Mouse (Mus musculus) heart, adult 18-20 months (tissue): Measurements from ENCODE around the gene Sept12. TPM values are rescaled to one million over a fixed set of nuclear protein-coding genes. Genes with fewer than 3 reads are reported as not detected.
A peak's percentile ranks its signal among the peaks of the same experiment; 100 is the strongest.

Experiments used
- DNase-seq, 2 experiments: peaks; one replicate each; pipeline ENCODE4 v3.0.0; 2021 to 2022; ENCODE audit warnings: mixed read lengths in 1 of 2
- long read RNA-seq, 2 experiments: library from polyadenylated mRNA; stranded (forward); transcript quantifications; one replicate each; pipeline ENCODE4 v2.0.0; 2021
- total RNA-seq, 2 experiments: library from RNA; stranded (reverse); gene quantifications; 2 replicates each; pipeline ENCODE4 v1.2.3; 2021

The Sept12 gene
- not detected for total RNA-seq
- long read RNA-seq, experiment 1, result 0 reads
- long read RNA-seq, experiment 2, result 0 reads

- no peak for DNase-seq
These were observed at the start of gene Sept12 for GRCm38 (mm10) chr16:4997553-4997952. Sept12 (minus strand) TSS chr16:4997852.

GRCm38 (mm10) chr16:5045322-5045721, 47.7 kb upstream of the Sept12 start:
- no peak for DNase-seq

- peak; percentile 66 to 72 for DNase-seq
These were observed 39.1 kb upstream of the Sept12 start for GRCm38 (mm10) chr16:5036649-5037234.

DNA sequence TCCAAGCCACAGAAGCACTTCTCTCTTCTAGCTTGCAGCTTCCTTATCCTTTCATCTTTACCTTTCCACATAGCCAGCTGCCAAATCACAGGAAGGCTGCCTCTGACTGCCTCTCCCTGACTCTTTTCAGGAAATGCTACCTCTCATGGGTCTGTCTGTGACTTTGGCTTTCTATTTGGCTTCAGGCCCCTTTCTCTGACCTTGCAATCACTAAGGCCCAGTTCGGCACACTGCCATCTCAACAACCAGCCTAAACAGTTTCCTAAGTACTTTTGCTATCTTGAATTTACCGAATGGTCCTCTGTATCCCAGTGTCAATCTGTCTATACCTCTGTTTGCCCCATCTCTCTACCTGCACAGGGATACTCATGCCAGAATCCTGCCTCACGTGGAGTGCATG, 37.9 kb upstream of the Sept12 start:
- no peak for DNase-seq

GRCm38 (mm10) chr16:5029847-5030246, 32.2 kb upstream of the Sept12 start:
- DNase-seq, result no peak

DNA sequence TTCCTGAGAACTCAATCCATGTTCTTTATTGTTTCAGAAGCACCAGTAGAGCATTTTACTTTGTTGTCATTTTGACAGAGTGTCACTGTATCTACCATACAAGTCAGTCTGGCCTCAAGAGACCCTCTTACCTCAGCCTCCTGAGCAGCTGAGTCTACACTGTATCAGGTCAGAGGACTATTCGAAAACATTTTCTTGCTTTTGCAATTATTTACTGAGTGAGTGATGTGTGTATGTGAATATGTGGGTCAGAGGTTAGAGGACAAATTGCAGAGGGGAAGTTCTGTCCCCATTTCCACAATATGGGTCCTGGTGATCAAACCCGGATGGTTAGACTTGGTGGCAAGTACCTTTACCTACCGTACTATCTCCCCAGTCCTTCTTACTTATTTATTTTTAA, 26.4 kb upstream of the Sept12 start:
- DNase-seq, result no peak

DNA sequence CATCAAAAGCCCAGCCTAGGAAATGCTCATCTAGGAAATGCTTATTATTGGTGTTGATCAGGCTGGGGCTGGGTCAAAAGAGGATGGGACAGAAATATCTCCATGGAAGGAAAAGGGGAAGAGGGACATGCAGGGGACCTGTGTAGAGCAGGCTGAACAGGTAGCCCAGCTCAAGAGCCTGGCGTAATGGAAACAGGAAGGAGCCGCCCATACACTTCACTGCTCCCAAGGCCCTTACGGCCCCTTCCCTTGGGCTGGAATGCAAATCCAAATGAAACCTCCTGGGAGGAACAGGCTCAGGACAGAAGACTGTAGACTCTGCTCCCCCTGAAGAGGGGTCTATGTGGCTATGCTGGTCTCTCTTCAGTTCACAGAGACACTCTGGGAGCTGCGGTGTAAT, 16.9 kb upstream of the Sept12 start:
- no peak for DNase-seq

DNA sequence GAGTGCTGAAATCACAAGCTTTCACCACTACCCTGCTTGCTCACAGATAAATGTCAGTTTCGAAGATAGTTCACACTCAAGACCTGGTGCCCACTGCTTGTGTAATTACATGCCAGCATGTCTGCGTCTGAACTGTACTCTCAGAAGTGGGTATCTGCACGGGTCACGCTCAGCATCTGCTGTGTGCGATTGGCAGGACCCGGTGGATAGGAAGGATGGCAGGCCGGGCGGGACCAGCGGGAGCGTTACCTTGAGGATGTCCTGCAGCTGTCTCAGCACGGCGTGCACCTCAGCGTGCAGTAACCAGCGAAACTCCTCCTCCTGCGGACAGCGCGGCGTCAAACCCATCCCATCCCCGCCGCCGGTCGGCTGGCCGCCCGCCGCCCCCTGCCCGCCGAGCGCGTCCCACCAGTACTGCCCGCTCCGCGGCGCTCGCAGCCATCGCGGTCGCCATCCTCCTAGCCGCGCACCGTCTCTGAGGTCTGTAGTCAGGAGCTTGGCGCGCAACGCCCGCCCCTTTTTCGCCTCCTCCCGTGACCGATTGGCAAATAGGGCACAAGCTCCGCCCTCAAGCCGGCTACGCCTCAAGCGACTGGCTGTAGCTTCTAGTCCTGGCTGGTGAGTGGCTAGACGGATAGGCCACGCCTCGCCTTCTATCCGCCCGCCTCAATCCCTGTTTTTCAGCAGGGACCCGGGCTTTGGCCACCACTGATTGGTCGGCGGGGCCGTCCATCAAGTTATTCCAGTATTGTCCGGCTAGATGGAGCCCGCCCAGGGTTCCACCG, 15.6 kb upstream of the Sept12 start, which contains the start of gene Rogdi:
TSS of gene Rogdi (minus strand) at position 500 of the 785 bp plus-strand sequence.
- DNase-seq, result peak; percentile 98 to 99

GRCm38 (mm10) chr16:5012036-5013005, 14.7 kb upstream of the Sept12 start:
- no peak for DNase-seq

DNA sequence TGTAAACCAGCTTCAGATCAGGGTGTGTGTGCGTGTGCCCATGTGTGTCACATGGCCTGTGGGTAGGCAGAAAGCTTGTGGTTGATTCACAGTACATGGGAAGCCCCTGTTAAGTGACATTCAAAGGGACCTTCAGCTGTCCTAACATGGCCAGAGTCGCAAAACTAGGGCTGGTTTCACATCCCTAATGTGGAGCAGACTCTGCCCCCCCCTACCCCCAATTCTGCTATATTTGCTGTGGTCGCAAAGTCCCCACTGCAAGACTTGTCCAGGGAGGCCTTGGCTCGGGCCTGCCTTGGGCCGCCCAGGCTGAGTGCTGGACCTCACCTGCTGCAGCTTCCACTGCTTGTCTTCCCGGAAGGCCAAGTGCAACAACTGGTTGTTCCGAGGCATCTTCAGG, 13.6 kb upstream of the Sept12 start:
- DNase-seq, result no peak

DNA sequence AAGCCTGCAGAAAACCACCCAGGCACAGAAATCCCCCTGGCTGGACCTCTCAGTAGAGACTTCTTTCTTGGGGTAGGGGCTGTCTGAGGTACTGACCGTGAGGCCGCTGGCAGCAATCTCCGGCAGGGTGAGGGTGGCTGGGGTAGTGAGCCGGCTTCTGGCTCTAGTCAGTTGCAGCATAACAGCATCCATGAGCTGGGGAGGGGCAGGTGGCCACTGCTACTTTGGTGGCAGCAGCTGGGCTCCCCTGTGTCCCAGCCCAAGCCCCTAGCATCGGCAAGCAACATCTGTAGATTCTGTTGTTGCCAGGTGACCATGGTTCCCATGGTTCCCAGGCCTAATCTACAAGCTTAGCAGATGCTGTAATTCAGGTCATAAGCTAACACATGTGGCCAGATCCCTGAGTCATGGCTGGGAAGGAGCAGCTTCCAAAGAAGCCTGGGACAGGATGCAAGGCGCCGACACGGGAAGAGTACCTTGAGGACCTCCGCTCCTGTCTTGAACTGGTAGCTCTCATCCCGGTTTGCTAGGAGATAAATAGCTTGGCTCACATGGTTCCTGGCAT, 12.8 kb upstream of the Sept12 start:
- peak in 1 of 2 experiments; percentile 47 for DNase-seq

DNA sequence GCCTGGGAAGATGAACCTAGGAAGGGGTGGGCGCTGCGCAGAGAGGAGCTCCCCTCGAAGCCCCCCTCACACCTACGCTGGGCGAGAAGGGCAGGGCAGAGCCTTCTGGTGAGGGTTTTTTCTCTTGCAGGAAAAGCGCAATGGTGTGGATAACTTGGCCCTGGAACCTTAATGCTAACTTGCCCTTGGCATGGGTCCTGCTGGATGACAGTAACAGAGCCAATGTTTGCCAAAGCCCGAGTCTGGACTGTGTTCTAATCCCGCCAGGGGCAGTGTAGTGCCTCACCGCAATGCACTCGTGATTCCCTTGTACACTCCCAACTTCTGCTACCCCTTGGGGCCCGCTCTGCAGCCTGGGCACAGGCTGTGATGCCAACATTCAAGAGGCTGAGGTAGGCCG, 10.4 kb upstream of the Sept12 start:
- DNase-seq, result no peak

- no peak for DNase-seq
These were observed 9.8 kb upstream of the Sept12 start for GRCm38 (mm10) chr16:5007492-5007891.

DNA sequence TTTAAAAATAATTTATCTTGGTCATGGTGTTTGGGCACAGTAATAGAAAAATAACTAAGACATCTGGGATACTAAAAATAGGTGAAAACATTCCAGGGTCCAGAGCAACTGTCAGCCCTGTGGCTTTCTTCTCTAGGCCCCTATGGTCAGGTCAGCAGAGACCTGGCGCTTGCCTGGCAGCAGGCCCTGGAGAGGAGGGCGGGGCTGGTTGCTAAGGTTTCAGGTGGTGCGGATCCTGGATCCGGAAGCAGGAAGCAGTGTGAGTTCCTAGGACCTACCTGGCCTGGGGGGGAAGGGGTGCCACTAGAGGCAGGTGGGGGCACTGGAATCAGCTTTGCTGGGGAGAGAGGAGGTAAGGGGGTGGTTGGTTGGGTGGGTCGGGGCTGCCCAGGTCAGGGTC, 9.4 kb upstream of the Sept12 start, which contains the start of gene Smim22:
TSS of gene Smim22 (plus strand) at position 222 of the 400 bp plus-strand sequence.
- DNase-seq, result no peak

DNA sequence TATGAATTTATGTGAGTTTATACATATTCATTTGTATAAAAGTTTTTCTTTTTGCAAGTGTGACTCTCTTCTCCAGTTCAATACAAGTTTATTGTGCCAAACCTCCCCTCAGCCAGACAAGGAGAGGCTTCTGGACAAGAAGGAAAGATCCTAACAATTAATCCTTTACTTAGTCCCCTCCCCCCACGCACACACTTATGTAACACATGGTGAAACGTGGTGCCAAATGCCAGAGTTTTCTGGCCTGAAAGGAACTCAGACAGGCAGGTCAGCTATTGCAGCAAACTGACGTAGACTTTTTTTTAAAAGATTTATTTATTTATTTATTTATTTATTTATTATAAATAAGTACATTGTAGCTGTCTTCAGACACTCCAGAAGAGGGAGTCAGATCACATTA, 3.0 kb upstream of the Sept12 start:
- DNase-seq, result no peak

DNA sequence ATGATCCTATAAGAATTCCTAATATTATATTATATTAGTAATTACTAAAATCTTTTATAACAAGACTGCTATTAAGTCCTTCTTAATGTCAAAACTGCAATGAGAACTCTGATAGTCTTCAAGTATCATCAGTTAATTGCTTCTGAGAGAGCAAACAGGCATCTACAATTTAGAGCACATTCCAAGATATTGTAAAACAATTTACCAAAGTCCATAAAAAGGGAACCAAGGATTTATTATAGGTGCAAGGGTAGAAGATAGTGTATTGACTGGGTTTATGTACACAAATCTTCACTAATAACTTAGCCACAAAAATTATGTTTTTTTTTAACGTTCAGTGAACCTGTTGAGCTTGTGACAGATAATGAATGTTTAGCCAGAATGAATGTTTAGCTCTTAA, 1.3 kb upstream of the Sept12 start:
- no peak for DNase-seq

GRCm38 (mm10) chr16:4993276-4993675, 4.4 kb downstream of the Sept12 start:
- DNase-seq, result no peak

DNA sequence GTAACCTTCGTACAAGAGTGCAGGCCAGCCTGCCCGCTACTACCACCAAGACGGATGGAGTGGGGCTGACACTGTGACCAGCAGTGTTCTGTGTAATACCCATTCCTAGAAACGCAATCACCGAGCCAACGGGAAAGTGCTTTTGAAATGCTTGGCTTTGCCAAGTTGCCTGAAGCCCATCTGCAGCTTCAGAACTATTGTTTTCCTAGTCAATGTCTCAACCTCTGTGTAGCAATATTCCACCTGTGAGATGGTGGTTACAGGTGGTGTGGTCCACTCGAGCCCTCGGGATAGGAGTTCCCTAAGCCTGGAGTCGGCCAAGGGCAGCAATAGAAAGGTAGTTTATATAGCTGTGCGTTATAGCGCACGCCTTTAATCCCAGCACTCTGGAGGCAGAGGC, 12.9 kb downstream of the Sept12 start:
- DNase-seq, result no peak

GRCm38 (mm10) chr16:4979755-4980380, 17.8 kb downstream of the Sept12 start:
- DNase-seq, result peak in 1 of 2 experiments; percentile 36

- peak; percentile 28 to 35 for DNase-seq
These were observed 19.2 kb downstream of the Sept12 start for GRCm38 (mm10) chr16:4978275-4979051.

GRCm38 (mm10) chr16:4976180-4976579, 21.5 kb downstream of the Sept12 start:
- DNase-seq, result no peak
